Mouse (Mus musculus) brain, embryonic 14.5 days (tissue): ENCODE data around the gene Bace1.

ENCODE experiments used
- CTCF ChIP-seq: fragments of 200-500 bp; IDR thresholded peaks from 2 replicates; pipeline ENCODE4 v1.5.1; 2012; ENCODE audit warnings: inconsistent platforms, mild to moderate bottlenecking, moderate library complexity, borderline replicate concordance; ENCODE audit not compliant: insufficient read depth, insufficient read length; ENCODE audit errors: extremely low read depth
- POLR2A ChIP-seq: fragments of 200-500 bp; IDR thresholded peaks from 2 replicates; pipeline ENCODE4 v1.6.1; 2012; ENCODE audit warnings: mild to moderate bottlenecking, inconsistent platforms, borderline replicate concordance; ENCODE audit not compliant: poor library complexity, insufficient read depth, insufficient read length, severe bottlenecking; ENCODE audit errors: extremely low read depth

GRCm38 (mm10) chr9:45877928-45878327 lies 39.5 kb downstream of the Bace1 start:
- TF ChIP-seq POLR2A (no peak), CTCF (no peak)
